Mouse (Mus musculus): Measurements from ENCODE around the gene Wwox.

The Wwox gene

DNA sequence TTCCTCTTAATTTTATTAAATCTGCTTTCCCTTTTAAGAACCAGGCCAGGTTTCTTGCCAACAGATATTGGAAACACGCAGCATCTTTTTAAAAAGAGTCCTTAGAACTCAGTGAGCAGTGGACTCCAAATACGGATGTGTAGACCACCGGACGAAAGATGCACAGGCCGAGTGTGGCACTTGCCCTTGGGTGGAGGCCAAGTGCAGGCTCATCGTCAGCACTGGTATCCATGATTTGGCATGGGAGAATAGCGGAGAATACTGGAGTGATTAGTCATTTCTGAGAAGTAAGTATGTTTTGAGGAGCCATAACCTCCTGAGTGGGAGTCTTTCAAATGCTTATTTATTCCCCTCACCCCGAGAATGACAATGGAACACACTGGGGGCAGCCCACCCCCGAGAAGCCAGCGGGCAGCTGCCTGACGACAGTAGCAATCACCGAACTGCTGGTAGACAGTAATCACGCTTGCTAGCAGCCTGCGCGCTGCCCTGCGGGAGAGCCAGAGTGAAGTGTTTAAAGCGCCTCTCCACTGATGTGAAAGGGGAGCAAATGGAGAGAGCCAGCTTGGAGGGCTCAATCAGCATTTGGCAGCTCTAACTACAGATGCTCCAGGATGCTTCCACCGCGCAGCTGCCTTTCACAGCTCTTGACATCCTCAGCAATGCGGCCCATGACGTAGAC is 29.2 kb downstream of the Wwox start:
- no peak for DNase-seq (ENCODE audit: low spot score)

DNA sequence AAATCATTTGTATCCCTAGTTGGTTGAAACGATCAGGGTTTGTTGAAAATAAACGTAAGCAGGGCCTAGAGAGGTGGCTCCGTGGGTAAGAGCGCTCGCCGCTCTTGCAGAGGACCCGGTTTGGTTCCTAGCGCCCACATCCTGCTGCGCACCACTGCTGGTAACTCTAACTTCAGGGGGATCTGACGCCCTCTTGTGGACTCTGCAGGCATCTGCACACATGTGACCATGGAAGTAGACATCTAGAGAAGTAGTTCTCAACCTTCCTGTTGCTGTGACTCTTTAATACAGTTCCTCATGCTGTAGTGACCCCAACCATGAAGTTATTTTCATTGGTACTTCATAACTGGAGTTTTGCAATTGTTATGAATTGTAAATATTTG is 29.7 kb downstream of the Wwox start:
- no peak for DNase-seq (ENCODE audit: low spot score)

DNA sequence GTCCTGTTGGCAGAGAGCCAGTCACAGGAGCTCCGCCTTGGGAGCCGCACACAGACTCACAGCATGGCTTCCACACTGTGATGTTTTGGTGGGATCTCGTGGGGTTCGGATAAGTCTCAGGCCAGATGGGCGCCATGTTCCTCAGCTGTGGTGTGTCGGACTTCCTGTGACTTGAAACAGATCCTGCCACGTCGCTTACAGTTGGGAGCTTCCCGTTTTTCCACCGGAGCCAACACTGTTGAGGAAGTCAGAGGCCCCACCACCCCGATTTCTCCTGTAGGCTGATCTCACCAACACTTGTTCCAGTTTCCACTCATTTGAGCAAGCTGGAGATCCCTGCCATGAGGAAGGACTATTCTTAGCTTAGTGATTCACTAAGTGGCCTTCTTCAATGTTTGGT is 34.1 kb downstream of the Wwox start:
- no peak for DNase-seq (ENCODE audit: low spot score)

DNA sequence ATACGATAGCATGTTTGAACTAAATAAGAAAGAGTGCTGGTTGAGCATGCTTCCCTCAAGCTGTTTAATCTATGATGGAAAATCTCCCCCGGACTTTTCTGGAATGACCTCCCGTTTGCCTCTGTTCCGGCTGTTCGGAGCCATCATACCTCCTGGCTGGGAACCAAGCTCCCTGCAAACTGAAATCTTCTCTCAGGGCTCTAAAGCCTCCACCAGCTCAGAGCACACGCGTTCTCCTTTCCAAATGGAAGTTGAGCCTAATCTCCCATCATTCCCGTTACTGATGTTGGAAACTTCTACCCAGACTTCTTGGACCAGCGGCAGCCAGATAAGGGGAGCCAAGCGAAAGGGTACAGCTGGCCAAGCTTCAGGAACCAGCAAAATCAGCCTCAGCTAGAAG is 37.5 kb downstream of the Wwox start:
- no peak for DNase-seq (ENCODE audit: low spot score)

DNA sequence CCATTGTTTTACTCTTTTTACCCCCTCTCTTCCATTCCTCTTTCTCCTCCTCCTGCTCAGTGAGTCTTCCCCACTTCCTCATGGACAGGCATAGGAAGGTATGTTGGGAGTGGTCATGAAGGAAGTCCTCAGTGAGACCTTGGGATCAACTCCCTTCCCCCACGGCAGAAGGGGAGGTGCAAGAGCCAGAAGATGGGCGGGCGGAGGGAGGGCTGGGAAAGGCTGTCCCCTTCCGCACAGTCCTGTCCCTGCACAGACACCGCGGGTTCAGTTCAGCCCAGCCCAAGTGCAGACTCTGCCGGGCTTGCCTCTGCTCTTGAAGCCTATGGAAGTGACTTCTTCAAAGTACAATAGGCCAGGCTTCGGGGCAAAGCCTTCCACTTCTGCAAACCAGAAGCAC is 38.3 kb downstream of the Wwox start:
- DNase-seq (ENCODE audit: low spot score): no peak

DNA sequence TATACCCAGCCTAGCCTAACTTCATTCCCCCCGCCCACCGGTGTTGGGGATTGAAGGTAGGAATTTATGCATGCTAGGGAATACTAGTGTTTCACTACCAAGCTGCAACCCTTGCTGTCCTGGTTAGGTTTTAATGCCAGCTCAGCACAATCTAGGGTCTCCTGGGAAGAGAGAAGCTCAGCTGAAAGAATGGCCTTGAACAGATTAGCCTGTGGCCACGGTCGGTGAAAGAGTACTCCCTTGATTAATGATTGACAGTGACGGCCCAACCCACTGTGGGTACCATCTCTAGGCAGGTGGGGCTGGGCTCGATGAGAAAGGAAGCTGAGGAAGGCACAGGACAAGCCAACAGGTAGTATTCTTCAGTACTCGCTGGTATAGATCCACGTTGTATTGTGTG is 40.3 kb downstream of the Wwox start:
- no peak for DNase-seq (ENCODE audit: low spot score)

DNA sequence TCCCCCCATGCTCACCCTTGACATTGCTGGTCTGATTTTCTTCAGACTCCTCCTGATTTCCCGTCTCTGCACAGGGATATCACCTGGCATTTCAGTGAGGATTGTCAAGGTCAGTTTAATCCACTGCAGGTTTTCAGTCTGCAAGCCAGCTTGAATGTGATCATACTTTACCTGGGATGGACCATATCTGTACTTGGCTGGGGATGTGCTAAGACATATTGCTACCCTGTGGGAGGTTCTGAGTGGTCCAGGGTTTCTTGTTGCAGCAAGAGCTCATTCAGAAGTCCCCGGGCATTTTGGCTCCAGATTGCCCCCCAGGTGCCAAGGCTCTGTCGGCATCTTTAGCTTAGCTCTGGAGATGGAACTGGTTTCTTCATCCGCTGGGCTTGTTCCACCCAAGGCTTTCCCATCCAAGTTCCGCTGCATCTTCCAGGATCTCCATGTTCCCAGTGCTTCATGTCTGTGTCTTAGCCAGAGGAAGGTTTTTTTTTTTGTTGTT is 52.3 kb downstream of the Wwox start:
- no peak for DNase-seq (ENCODE audit: low spot score)

DNA sequence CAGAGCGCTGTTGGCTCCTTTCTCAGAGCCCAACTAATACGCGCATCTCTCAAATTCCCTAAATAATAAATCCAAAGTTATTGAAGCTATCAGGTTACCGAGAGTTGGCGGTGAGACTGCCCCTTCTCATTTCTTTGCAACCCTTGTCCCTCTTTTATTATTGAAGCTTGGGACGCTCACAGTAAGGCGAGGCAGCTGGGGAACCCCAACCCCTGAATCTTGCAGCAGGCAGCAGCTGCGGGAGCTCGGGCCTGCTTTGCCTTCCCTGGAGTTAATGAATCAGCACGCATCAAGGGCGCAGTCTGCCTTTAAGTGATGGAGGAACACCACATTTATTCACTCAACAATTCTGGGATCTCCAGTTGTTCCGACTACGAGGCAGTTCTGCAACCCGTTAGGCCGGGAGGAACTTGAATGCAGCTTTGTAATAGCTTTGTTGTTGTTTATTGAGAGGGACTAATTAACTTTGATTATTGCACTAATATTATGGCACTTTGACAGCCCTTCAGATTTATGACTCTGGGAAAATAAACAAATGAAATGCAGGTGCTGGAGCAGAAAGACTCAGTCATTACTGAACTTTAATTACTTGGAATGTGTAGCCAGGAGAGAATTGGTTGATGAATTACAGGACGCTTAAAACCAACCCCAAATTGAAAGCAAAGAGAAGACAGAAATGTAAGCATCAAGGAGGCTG is 60.1 kb downstream of the Wwox start:
- DNase-seq (ENCODE audit: low spot score): no peak

DNA sequence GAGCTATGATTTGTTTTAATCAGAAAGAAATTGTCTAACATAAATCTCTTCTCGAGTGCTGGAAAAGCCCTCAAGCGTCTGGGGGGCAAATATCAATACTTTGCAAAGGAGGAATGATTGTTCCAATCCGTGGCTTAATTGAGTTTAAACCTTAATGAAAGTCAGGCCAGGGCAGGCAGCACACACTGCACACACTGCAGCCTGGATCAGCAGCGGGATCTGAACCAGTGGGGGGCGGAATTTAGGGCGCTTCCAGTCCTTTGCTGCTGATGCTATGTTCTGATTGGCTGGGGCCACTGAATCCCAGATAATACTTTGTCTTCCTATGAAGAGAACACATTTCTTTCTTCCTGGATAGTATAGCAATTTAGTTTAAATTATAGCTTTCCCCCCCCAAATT is 62.5 kb downstream of the Wwox start:
- peak; percentile 50 for DNase-seq (ENCODE audit: low spot score)

DNA sequence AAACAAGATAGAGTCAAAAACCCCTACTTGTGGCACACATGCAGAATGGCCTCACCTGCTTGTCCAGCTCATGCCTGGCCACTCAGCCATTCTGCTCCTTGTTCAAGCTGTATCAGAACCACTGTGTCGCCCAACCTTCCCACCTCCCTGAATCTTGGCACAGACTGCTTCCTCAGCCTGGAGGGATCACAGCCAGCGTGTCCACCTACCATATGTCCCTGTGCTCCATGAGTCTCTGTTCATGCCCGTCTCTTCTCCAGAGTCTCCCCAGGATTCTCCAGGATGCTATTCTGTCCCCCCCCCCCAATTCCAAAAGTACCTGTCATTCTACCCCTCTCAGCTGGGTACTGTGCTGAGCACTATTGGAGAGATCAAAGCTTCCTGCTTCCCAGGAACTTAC is 63.7 kb downstream of the Wwox start:
- DNase-seq (ENCODE audit: low spot score): no peak

DNA sequence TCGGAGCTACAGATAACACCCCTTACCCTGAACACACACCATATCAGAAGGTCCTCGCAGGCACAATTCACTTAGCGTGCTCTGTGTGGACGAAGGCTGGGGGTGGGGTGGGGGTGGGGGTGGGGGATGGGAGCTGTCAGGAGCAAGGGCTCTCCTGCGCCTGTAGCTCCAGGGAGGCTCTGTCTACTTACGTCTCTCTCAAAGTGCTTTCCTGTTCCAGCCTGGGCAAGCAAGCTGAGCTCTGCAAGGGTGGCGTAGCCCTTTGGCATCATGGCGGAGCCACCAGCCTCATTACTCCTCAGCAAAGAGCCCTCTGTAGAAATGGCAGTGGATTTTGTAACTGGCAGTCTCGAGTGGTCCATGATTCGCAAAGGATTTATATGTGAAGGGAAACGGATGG is 65.4 kb downstream of the Wwox start:
- DNase-seq (ENCODE audit: low spot score): no peak

DNA sequence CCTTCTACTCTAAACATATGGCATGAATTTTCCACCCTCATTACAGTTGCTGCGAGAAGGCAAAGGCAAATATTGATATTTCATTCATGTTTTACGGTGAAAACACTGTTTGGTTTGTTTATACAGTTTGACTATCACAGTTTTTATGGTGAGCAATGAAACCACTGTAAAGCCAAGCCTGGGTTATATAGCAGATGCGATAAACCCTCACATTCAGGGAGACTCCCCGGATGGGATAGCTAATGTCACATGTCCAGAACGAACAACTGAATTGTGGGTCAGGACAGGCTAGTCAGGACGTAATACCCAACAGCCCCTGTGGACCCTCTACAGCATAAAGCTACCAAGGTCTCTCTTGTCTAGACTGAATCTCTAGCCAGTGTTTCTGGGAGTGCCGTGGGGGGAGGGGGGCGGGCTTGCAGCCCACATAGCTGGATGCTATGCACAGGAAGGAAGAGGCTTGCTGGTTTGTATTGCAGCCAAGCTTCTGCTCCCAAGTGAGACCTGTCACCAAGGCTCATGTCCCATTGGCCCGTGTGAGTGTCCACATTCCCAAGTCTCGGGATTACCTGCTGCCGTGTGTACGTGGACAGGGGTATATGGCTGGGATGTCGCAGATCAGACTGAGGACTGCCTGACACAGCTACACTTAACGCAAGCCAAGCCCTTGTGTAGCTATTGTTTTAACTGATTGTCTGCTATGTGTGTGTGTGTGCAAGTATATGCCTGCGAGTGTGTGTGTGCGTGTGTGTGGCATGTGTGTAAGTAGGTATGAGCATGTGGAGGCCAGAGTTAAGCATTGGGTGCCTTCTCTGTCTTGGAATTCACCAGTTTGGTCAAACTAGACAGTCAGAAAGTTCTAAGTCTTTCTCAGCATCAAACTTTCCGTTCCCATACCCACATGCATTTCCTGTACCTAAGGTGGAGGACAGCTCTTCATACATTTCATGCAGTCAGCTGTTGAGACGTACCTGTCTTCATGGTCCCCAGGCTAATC is 66.2 kb downstream of the Wwox start:
- no peak for DNase-seq (ENCODE audit: low spot score)

DNA sequence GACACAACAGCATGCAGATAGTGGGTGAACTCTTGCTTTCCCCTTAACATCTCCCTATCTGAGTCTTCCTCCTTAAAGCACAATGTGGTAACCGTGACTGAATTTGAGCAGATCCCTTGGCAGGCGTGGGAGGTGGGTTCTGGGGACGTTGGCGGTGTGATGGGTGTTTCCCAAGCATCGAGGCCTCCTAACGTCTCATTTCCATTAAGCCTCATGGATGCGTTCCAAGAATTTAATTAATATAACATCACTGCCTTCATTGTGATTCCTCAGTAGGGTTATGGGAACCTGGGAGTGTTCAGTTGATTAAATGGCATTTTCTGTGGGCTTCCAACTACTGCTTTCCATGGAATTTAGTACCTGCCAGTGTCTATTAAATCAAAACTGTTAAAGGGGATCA is 67.9 kb downstream of the Wwox start:
- no peak for DNase-seq (ENCODE audit: low spot score)

DNA sequence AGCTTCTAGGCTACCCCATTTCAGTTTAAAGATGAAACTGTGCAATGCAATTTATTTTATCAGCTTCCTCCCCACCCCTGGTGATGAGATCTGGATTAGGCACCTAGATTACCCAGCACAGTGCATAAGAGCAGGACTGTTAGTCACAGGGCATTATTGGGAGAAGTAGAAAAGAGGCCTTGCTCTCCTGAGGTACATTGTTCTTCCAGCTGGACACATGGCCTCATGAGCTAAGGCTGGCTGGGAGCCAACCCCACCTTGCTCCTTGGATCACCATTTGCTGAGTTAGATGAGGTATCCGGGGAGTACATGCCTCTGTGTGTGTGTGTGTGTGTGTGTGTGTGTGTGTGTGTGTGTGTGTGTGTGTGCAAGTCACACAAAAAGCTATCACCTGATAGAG is 70.8 kb downstream of the Wwox start:
- DNase-seq (ENCODE audit: low spot score): no peak

DNA sequence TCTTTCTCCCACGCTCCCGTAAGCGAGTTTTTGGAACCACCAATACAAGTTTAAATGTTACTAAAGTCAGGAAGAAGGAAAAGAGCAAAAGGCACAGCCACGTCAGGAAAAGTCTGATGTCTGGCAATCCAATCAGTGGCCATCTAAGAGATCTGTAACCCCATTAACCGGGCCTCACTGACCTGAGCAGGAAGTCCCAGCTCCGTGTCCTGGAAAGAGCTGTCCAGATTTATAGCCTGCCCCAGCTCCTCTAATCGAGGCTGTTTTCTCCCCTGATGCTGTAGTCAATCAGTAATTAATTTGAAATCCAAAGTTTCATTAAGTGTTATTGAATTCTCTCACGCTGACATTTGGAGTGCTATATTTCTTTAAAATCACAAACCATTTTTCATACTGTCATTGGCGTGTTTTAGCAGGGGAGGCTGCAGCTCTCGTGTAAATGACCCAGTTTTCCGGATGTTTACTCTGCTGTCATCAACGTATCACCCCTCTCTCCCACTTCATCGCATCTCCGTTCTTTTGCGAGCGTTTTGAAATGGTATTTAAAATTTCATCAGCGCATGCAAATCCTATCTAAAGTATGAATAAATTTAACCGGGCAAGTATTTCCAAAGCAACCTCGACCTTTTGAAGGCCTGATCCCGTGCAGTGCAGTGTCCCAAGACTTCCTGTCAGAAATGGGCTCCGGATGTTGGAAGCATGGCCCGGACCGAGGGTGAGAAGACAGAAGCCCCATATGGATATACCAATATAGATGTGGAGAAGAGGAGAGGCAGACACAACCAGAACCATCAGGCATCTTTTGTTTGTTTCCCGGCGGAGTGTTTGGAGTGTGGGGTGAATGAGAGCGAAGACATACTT is 72.8 kb downstream of the Wwox start:
- no peak for DNase-seq (ENCODE audit: low spot score)

DNA sequence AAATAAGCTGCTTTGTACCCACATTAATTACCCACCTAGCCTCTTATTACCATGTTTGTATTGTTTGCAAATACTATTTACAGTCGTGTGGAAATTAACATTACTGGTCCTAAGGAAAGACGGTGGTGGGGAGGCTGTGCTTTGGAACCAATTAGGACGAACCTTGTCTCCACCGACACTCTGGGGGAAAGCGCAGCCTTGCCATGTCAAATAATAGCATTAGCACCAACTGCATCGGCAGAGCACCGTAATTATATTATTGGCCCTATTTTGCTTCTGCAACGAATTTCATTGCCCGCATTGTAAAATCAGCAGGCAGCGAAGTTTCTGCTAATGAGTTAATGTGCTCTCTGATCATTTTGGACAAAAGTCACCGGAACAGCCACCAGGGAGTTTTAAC is 75.2 kb downstream of the Wwox start:
- no peak for DNase-seq (ENCODE audit: low spot score)

DNA sequence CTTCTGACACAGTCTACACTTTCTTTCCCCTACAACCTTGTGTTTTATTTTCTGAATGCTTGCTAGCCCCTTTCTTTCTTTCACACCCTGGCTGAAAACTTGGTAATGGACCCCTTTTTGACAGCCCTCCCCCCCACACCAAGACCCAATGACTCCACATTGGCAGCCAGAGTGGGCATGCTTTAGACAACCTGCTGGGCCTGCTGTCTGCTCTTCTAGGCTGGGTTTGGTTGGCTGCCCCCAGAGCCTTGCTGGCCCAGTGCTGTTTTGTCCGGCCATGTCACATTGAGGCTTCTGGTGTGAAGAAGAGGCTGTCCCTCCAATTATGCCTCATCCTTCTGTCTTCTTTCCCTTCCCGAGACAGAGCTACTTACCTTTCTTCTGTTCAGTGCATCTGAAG is 83.6 kb downstream of the Wwox start:
- no peak for DNase-seq (ENCODE audit: low spot score)

DNA sequence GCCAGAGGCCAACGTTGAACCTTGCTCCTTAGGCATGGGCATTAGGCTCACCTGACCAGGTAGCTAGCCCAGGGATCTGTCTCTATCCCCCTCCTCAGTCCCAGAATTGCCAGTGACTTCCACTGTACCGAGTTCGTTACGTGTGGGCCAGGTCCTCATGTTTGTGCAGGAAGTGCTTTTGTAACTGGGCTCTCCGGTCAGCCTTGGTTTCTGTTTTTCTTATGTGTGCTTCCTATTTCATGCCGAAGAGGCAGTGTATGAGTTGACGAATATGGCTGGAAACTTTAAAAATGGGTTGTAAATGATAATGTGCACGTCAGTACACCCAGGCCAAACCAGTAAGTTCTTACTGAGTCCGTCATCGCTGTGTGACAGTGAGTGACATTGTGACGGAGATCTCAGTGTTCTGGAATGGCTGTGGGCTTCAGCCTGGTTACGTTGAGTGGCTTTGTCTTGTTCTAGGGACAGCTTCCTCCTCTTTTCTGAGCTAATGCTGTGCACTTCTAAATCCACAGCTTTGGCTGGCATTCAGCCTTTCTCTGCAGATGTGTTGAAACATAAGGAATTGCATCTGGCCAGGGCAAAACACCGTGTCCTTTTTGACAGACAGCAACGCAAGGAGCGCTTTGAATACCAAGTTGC is 87.3 kb downstream of the Wwox start:
- no peak for DNase-seq (ENCODE audit: low spot score)

DNA sequence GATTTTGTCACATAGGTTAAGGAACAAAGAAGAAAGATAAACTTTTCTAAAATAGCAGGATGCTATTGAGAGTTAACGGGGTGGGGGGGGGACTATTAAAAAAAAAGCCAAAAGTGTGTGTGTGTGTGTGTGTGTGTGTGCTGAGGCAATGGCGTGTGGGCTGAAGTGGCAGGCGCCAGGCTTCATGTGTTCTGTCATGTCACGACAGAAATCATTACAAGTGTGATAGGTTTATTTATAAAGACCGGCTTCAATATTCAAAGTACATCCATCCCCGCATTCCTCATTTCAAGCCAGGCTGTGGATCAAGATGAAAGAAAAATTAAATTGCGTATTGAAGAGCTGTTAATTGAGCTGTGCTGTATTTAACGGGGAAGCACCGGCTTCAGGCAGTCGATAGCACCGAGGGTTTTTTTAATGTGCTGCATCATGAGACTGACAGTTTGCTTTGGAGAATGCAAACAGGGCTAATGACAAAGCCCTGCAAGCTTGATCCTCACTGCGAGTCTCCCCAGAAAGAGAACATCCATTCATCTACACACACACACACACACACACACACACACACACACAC is 88.3 kb downstream of the Wwox start:
- DNase-seq (ENCODE audit: low spot score): no peak

DNA sequence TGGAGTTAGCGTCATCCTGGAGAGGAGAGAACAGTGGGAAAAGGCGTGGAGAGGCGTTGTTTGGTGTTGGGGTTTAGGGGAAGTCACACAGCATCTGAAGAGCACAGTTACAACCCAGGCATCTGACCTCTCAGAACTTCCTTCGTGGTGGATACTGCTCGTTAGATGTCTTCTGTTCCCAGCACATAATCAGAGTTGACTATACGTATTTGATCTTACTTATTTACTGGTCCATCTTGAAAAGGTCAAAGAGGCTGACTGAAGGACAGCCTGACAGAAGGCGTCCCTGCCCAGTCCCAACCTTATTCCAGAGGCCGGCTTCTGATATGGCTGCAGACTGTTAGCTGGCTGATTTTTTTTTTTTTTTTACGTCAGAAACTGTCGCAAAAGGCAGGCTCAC is 90.1 kb downstream of the Wwox start:
- DNase-seq (ENCODE audit: low spot score): no peak

DNA sequence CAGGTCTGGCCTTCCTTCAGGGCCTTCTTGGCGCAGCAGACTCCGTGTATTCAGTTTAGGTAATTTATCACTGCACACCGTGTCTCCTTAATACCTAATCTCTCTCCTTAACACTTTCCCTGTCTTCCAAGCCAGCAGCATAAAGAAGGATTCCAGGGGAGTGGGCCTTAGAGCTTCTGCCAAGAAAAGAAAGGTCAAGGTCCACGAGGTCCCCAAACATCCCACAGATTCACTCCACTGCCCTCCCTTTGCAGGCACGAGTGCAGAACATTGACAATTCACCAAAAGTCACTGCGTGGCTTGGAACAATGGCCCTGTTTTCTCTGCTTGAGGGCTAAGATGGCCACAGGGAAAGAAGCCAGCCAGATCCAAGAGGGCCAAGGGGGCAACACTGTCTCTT is 96.7 kb downstream of the Wwox start:
- DNase-seq (ENCODE audit: low spot score): no peak
